Mouse (Mus musculus) MEL (cell line): Measurements from ENCODE around the gene Myl4.

ENCODE experiments used
- CTCF ChIP-seq, 3 experiments: IDR thresholded peaks in 2 of 3; conservative IDR thresholded peaks in 1 of 3; 2 replicates each; pipeline ENCODE4 v1.5.1; 2011 to 2012; ENCODE audit warnings: low read length in 3 of 3, low read depth in 2 of 3, mild to moderate bottlenecking in 2 of 3, improper control_type of control experiment in 1 of 3, inconsistent platforms in 1 of 3, mixed read lengths in 1 of 3, moderate library complexity in 1 of 3; ENCODE audit not compliant: control insufficient read depth in 1 of 3, insufficient read depth in 1 of 3, poor library complexity in 1 of 3, severe bottlenecking in 1 of 3
- GATA1 ChIP-seq: IDR thresholded peaks from 2 replicates; pipeline ENCODE4 v1.6.1; 2011; ENCODE audit warnings: low read depth, low read length, improper control_type of control experiment
- HCFC1 ChIP-seq: IDR thresholded peaks from 2 replicates; pipeline ENCODE4 v1.6.1; 2012; ENCODE audit warnings: low read depth, mild to moderate bottlenecking, inconsistent platforms, low read length, improper control_type of control experiment, moderate library complexity
- MAX ChIP-seq: IDR thresholded peaks from 2 replicates; pipeline ENCODE4 v1.6.1; 2011; ENCODE audit warnings: low read length, improper control_type of control experiment
- MAZ ChIP-seq: IDR thresholded peaks from 2 replicates; pipeline ENCODE4 v1.6.1; 2012; ENCODE audit warnings: low read depth, mild to moderate bottlenecking, inconsistent platforms, low read length, improper control_type of control experiment
- POLR2A ChIP-seq, 2 experiments: IDR thresholded peaks; 2 replicates each; pipeline ENCODE4 v1.6.1; 2011 to 2012; ENCODE audit warnings: low read length in 2 of 2, mild to moderate bottlenecking in 2 of 2, control low read depth in 1 of 2, improper control_type of control experiment in 1 of 2, low read depth in 1 of 2, moderate library complexity in 1 of 2; ENCODE audit not compliant: control insufficient read depth in 1 of 2, insufficient read depth in 1 of 2, poor library complexity in 1 of 2
- SIN3A ChIP-seq: IDR thresholded peaks from 2 replicates; pipeline ENCODE4 v1.6.1; 2012; ENCODE audit warnings: low read length, improper control_type of control experiment, inconsistent platforms
- TAL1 ChIP-seq: IDR thresholded peaks from 2 replicates; pipeline ENCODE4 v1.6.1; 2012; ENCODE audit warnings: mild to moderate bottlenecking, inconsistent platforms, low read length, moderate library complexity, mixed read lengths
- UBTF ChIP-seq: IDR thresholded peaks from 2 replicates; pipeline ENCODE4 v1.6.1; 2012; ENCODE audit warnings: low read depth, mild to moderate bottlenecking, inconsistent platforms, low read length, improper control_type of control experiment, moderate library complexity, borderline replicate concordance; ENCODE audit not compliant: insufficient read depth

- TF ChIP-seq HCFC1: peak; percentile 44; the same call in 1 of the 2 replicates
- 0 out of 2 replicates have a peak, but pooled peaks have one; percentile 38 for TF ChIP-seq MAX
- no peak for TF ChIP-seq CTCF (IDR thresholded peaks at IDR 0.05 in 2 of 3, conservative IDR thresholded peaks at IDR 0.05 in 1 of 3; ENCODE audit: control insufficient read depth in 1 of 3, insufficient read depth in 1 of 3, low read depth in 2 of 3, low read length in 3 of 3, poor library complexity in 1 of 3, severe bottlenecking in 1 of 3)
- no peak for TF ChIP-seq POLR2A (IDR thresholded peaks at IDR 0.05; ENCODE audit: control insufficient read depth in 1 of 2, insufficient read depth in 1 of 2, low read depth in 1 of 2, low read length in 2 of 2, poor library complexity in 1 of 2)
- TF ChIP-seq GATA1: peak; percentile 97
- TF ChIP-seq TAL1: peak; percentile 28
- no peak for TF ChIP-seq UBTF
- TF ChIP-seq SIN3A: peak; percentile 77
- no peak for TF ChIP-seq MAZ
These were observed 63.7 kb downstream of the Myl4 start for GRCm38 (mm10) chr11:104614130-104614529.
